Mouse (Mus musculus): Measurements from ENCODE around the gene Itgb3. TPM values are rescaled to one million over a fixed set of nuclear protein-coding genes. Genes with fewer than 3 reads are reported as not detected.

The Itgb3 gene
- polyA plus RNA-seq, 1 experiment from 2014 or later, result 5.1 TPM

DNA sequence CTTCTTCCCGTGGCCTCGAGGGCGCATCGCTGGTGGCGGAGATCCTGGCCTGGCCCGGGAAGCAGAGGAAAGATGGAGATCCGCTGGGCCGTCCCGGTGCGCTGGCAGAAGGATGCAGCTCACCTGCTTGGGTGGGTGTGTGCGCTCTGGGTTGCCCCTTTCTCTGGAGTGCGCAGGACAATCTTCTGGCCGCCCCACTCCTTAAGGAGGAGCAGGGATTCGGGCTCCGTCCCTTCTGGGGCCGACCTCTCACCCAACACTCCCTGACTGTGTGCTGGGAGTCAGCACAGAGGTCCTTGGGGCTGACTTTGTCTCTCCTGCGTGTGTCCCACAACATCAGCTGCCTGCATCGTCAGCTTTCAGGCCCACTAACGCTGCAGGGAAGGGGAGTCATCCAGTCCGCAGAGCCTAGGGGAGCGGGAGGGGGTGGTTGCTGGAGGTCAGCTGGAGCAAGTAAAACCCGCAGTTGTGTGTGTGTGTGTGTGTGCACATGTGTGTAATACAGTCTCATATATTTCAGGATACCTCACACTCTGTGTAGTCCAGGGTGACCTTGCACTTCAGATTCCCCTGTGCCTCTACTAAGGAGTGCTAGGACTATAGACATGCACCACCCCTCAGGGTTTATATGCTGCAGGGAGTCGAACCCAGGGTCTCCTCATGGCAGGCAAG, 585 bp downstream of the Itgb3 start:
- 0 out of 2 replicates have a peak, but pooled peaks cover 15% of the 10 kb centered on the region for H3K27me3 ChIP-seq (replicated peaks)
- H3K9ac ChIP-seq, result peak overlapping the region; percentile 82
- H3K4me1 ChIP-seq, result peaks cover 11% of the 10 kb centered on the region
- H3K9me3 ChIP-seq, result no peaks in the 10 kb centered on the region
- peak overlapping the region; percentile 70 for H3K4me3 ChIP-seq
- 2% methylated on average over 23 of the region's 23 CpGs for WGBS
- no peak for ATAC-seq (ENCODE audit: extremely low read depth, insufficient number of reproducible peaks, low FRiP score, low TSS enrichment)
- H3K4me2 ChIP-seq, result peak overlapping the region; percentile 83
- H3K27ac ChIP-seq (replicated peaks), result no peak overlapping the region
- no peaks in the 10 kb centered on the region for H3K36me3 ChIP-seq

DNA sequence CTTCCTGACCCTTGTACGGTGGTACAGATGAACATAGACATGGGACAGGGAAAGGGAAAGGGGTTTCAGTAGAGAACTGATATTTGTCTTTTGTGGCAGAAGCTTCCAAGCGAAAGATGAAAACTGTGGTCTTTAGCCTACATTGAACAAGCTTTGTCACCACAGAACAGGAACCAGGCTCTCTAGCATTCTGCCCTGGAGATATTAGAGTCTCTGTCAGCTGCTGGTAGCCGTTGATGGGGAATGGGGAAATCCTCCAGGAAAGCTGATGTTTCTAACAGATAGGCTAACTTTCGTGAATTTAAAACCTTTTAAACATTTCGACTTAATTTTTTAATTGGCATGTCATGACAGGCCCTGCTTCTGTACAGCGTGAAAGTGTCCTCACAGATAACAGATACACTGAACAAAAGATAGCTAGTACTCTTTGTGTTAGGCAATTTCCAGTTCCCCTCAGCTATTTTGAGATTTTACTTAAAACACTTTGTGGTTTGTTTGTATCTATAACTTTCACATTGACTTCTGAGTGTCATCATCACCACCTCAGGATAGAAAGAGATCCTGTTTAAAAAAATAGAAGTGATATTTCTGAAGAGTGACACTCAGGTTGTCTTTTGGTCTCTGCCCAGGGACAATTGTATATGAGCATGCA, 1.4 kb downstream of the Itgb3 start:
- H3K4me3 ChIP-seq, result peak overlapping the region; percentile 70; the same call in 1 of the 2 replicates
- 56% methylated on average over 6 of the region's 6 CpGs for WGBS
- H3K36me3 ChIP-seq, result no peaks in the 10 kb centered on the region
- peaks cover 15% of the 10 kb centered on the region for H3K4me1 ChIP-seq
- no peaks in the 10 kb centered on the region for H3K9me3 ChIP-seq
- ATAC-seq (ENCODE audit: extremely low read depth, insufficient number of reproducible peaks, low FRiP score, low TSS enrichment), result no peak
- H3K9ac ChIP-seq, result no peak overlapping the region
- peak overlapping the region; percentile 83 for H3K4me2 ChIP-seq
- no peak overlapping the region for H3K27ac ChIP-seq (replicated peaks)
- H3K27me3 ChIP-seq (replicated peaks), result 0 out of 2 replicates have a peak, but pooled peaks cover 15% of the 10 kb centered on the region

DNA sequence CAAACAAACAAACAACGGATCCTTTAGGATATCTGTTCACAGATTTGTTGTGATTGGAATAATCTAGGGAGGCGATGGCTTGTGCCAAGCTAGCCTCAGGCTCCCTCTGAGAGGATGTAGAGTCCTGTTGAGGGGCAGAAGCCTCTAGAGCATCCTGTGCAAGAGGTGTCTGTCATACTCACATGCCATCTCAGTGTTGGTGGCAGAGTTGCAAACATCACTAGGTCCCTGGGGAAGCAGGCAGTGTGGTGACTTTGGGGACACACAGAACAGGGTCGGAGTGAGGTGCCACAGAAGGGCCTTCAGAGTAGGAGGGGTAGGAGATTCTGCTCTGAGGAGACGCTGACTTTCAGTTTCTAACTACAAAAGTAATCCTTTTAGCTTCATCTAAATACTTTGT, 1.9 kb downstream of the Itgb3 start:
- ATAC-seq (ENCODE audit: extremely low read depth, insufficient number of reproducible peaks, low FRiP score, low TSS enrichment), result no peak
- Histone ChIP-seq H3K27me3 (replicated peaks) (0 out of 2 replicates have a peak, but pooled peaks cover 12% of the 10 kb centered on the region), H3K36me3 (no peaks in the 10 kb centered on the region), H3K4me2 (no peak overlapping the region), H3K27ac (replicated peaks) (no peak overlapping the region), H3K4me1 (peaks cover 21% of the 10 kb centered on the region), H3K9ac (no peak overlapping the region), H3K9me3 (no peaks in the 10 kb centered on the region), H3K4me3 (no peak overlapping the region)
- 63% methylated on average over 4 of the region's 4 CpGs for WGBS

DNA sequence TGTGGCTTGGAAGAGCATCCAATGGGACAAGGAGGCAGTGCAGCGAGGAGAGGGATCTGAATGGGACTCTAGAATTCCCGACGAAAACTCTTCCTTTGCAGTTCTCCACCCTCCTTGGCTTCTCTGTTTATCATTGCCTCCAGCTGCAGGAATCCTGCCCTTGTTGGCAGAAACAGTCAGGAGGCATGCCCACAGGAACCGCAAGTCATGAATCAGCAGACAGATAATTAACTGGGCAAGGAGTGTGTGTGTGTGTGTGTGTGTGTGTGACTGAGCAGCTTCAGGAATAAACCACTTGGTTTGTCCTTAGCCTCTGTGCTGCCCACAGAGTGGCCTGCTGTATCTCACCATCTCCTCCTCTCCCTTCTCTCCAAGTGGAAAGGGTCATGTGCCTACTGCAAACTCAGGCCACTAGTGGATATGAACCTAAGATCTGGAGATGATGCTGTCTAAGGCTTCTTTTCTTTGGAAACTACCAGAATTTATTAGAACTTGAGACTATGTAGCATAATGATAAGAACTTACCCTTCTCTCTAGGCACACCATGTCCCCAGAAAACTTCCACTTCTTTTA, 3.9 kb downstream of the Itgb3 start:
- Histone ChIP-seq H3K27ac (replicated peaks) (no peak overlapping the region), H3K36me3 (no peaks in the 10 kb centered on the region), H3K4me3 (no peak overlapping the region), H3K27me3 (replicated peaks) (0 out of 2 replicates have a peak, but pooled peaks cover 9% of the 10 kb centered on the region), H3K4me2 (no peak overlapping the region), H3K4me1 (peaks cover 34% of the 10 kb centered on the region), H3K9me3 (no peaks in the 10 kb centered on the region), H3K9ac (no peak overlapping the region)
- ATAC-seq (ENCODE audit: extremely low read depth, insufficient number of reproducible peaks, low FRiP score, low TSS enrichment), result no peak
- 34% methylated on average over 4 of the region's 4 CpGs for whole genome bisulfite sequencing

DNA sequence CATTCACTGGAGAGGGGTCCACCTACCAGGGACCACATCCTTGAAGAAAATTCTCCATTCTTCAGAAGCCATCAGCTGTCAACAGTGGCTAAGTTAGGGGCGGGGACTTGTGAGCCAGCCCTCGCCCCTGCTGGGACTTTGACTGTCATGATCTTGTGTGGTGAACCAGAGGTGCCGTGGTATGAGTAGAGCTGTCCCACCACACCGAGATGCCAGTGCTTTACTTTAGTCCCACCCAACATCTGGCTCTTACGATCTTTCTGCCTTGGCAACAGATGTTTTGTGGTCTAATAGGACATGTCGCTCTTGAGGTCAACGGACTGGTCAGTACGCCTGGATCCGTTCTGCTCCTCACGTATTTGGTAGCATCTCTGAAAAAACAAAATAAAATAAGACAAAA, 5.8 kb downstream of the Itgb3 start:
- WGBS, result 74% methylated on average over 10 of the region's 10 CpGs
- no peak for ATAC-seq (ENCODE audit: extremely low read depth, insufficient number of reproducible peaks, low FRiP score, low TSS enrichment)
- H3K27ac ChIP-seq (replicated peaks), result no peak overlapping the region

DNA sequence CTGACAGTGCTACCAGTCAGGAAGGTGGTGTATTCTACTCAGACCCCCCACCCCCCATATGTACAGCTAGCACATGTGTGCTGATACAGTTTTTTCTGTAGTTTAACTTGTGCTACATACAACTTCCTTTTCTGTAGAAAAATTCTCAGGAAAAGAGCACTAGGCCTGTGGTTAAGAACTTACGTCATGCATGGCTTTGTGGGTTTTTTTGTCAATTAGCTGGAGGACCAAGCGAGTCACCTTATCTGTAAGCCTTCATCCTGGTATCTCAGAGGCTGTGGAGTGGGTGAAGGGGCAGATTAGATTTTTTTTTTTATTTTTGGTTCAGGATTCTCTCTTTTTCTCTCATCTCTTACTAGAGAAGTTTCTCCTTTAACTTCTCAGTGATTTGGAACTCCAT, 6.3 kb downstream of the Itgb3 start:
- Histone ChIP-seq H3K27me3 (replicated peaks) (0 out of 2 replicates have a peak, but pooled peaks cover 9% of the 10 kb centered on the region), H3K9me3 (no peaks in the 10 kb centered on the region), H3K4me1 (peaks cover 41% of the 10 kb centered on the region), H3K9ac (no peak overlapping the region), H3K36me3 (no peaks in the 10 kb centered on the region), H3K4me3 (no peak overlapping the region), H3K27ac (replicated peaks) (0 out of 2 replicates have a peak overlapping the region, but pooled peaks have one; percentile 15), H3K4me2 (no peak overlapping the region)
- WGBS, result 53% methylated on average over 2 of the region's 2 CpGs
- ATAC-seq (ENCODE audit: extremely low read depth, insufficient number of reproducible peaks, low FRiP score, low TSS enrichment), result no peak

More for the DNA sequence above, 5.8 kb downstream of the Itgb3 start:
- Histone ChIP-seq H3K36me3 (no peaks in the 10 kb centered on the region), H3K4me2 (no peak overlapping the region), H3K4me3 (no peak overlapping the region), H3K9ac (no peak overlapping the region), H3K27me3 (replicated peaks) (0 out of 2 replicates have a peak, but pooled peaks cover 9% of the 10 kb centered on the region), H3K9me3 (no peaks in the 10 kb centered on the region), H3K4me1 (peaks cover 37% of the 10 kb centered on the region)

DNA sequence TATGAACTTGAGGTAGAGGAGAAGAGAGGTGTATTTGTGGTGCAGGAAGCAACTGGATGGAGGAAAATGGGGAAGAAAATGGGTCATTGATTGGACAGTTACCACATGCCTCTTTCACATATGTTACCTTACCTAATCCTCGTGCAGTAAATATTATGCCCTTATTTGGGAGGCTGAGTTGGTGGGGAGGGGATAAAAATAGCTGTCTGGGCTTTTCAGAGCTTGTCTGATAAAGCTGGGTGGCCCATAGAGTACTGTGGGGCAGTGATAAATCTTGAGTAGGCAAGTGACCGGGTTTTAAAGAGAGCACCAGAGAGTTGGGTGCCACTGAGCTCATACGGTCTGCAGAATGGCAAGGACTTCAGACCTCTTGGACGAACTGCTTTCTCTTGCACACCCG, 8.4 kb downstream of the Itgb3 start:
- Histone ChIP-seq H3K4me2 (peak overlapping the region; percentile 28), H3K4me3 (no peak overlapping the region), H3K4me1 (peaks cover 52% of the 10 kb centered on the region), H3K27ac (replicated peaks) (peak overlapping the region; percentile 75), H3K9ac (no peak overlapping the region), H3K36me3 (no peaks in the 10 kb centered on the region), H3K27me3 (replicated peaks) (0 out of 2 replicates have a peak, but pooled peaks cover under 1% of the 10 kb centered on the region), H3K9me3 (no peaks in the 10 kb centered on the region)
- no peak for ATAC-seq (ENCODE audit: extremely low read depth, insufficient number of reproducible peaks, low FRiP score, low TSS enrichment)
- WGBS, result 26% methylated on average over 5 of the region's 5 CpGs

DNA sequence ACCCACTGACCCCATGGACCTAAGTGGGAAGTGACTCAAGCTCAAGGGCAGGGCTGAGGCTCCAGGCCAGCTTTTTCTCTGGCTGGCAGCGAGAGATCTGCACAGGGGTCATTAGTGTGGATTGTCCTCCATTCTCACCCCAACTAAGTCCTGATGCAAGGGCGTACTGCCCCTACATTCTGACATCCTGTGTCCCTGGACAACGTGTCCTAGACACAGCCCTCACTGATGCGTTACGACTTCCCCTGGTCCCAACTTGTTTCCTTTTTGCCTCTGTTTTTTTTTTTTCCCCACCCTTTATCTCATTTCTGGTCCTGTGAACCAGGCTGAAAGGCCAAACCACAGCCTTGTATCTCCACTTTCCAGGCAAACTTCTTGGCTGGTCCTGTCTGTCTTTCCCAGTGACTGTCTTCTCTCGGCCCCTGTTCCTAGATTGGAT, 10.9 kb downstream of the Itgb3 start:
- H3K27ac ChIP-seq (replicated peaks), result no peak overlapping the region
- H3K4me1 ChIP-seq, result peaks cover 62% of the 10 kb centered on the region
- 54% methylated on average over 6 of the region's 6 CpGs for WGBS

DNA sequence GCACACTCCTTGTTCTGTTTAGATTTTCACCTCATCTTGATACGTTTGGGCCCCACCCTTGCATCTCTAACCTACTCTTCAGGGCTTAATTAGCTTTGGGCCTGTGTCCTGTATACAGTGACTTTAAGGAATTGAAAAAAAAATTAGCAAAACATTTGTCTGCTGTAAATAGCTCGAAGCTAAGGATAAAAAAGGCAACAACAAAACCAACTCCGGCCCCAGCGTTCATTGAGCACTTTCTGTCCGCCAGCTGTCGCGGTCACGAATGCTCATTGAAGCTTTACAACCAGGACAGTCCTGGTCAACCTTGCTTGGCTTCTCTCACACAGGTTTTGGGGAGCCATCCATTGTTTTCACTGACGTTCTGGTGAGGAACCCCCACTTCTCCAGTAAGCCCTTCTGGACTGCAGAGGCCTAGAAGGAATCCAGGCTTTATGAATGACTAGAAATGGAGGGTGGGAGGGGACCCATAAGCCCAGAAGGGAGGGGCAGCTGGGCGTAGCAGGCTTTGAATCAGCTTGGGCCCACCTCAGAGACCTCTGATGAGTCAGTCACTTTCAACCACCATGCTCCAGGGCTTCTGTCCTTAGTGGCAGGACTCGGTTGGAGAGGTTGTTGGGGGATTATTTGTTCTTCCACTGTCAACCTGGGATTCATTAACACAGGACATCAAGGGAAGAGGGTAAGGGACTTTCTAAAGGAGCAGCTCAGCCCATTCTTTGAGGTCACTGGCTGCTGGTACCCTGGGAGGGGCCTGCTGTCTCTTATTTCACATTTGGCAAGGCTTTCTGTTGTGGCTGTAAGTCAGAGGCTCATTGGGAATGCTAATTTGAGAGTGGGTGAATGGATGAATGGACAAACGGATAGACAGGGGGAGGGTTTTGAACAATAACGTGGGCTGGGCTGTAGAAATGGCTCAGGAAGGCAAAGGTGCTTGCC, 11.6 kb downstream of the Itgb3 start:
- no peak overlapping the region for H3K4me3 ChIP-seq
- no peak overlapping the region for H3K4me2 ChIP-seq
- no peak overlapping the region for H3K27ac ChIP-seq (replicated peaks)
- no peak for ATAC-seq (ENCODE audit: extremely low read depth, insufficient number of reproducible peaks, low FRiP score, low TSS enrichment)
- peaks cover 56% of the 10 kb centered on the region for H3K4me1 ChIP-seq
- 72% methylated on average over 13 of the region's 13 CpGs for whole genome bisulfite sequencing
- no peaks in the 10 kb centered on the region for H3K9me3 ChIP-seq
- H3K27me3 ChIP-seq (replicated peaks), result no peaks in the 10 kb centered on the region
- H3K36me3 ChIP-seq, result no peaks in the 10 kb centered on the region
- no peak overlapping the region for H3K9ac ChIP-seq

More for the DNA sequence above, 10.9 kb downstream of the Itgb3 start:
- Histone ChIP-seq H3K4me2 (no peak overlapping the region), H3K4me3 (no peak overlapping the region), H3K36me3 (no peaks in the 10 kb centered on the region), H3K27me3 (replicated peaks) (no peaks in the 10 kb centered on the region), H3K9me3 (no peaks in the 10 kb centered on the region), H3K9ac (no peak overlapping the region)
- ATAC-seq (ENCODE audit: extremely low read depth, insufficient number of reproducible peaks, low FRiP score, low TSS enrichment), result no peak

DNA sequence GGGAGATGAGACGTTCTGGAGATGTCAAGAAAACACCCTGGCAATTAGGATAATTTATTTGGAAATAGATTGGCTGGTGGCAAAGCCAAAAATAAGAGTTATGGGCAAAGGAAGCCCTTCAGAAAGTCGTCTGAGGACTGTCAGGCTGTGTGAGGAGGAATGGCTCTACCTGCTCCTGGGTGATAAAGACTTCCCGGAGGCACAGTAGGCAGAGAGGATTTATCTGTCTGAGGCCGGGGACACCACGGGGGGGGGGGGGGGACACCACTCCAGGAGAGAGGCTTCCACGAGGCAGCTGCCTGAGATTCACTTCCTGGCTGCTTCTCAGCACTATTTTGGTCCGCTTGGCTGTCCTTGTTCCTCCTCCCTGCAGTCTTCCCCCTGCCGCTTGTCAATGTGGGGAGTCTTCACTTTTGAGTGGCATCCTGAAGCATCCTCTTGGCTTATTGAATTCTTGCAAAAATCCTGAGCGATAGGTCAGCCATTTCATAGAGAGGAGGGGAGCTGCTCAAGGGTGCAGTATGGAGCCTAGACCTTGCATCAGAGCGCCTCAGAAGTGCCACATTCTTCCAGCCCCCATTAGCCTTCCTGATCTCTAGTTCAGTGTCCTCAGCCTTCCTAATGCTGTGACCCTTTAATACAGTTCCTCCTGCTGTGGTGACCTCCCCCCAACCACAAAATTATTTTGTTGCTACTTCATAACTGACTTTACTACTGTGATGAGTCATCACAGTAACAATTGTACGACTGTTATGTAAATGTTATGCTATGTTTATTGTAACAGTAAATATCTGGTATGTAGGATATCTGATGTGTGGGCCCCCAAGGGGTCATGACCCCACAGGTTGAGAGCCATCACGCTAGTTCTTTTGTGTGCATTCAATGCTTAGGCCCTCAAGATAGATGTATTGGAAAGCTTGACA, 14.5 kb downstream of the Itgb3 start:
- H3K36me3 ChIP-seq, result no peaks in the 10 kb centered on the region
- no peak overlapping the region for H3K27ac ChIP-seq (replicated peaks)
- peaks cover 56% of the 10 kb centered on the region for H3K4me1 ChIP-seq
- no peaks in the 10 kb centered on the region for H3K27me3 ChIP-seq (replicated peaks)
- ATAC-seq (ENCODE audit: extremely low read depth, insufficient number of reproducible peaks, low FRiP score, low TSS enrichment), result no peak
- H3K4me2 ChIP-seq, result no peak overlapping the region
- no peaks in the 10 kb centered on the region for H3K9me3 ChIP-seq
- WGBS, result 26% methylated on average over 12 of the region's 12 CpGs
- no peak overlapping the region for H3K9ac ChIP-seq
- H3K4me3 ChIP-seq, result no peak overlapping the region

All from heart, embryonic 13.5 days (tissue).